Mouse (Mus musculus): Measurements from ENCODE around the gene Gm10309. TPM values are rescaled to one million over a fixed set of nuclear protein-coding genes. Genes with fewer than 3 reads are reported as not detected.

The Gm10309 gene
- total RNA-seq, 2 experiments from 2014 or later, result not detected

- TF ChIP-seq CTCF (conservative IDR thresholded peaks at IDR 0.05), result no peak
- no peak for DNase-seq (ENCODE audit: low spot score in 2 of 2)
- H3K27ac ChIP-seq, result no peak overlapping the region
- no peak overlapping the region for H3K4me3 ChIP-seq
Measured at GRCm38 (mm10) chr17:86527298-86527697, 22.3 kb upstream of the Gm10309 start.

DNA sequence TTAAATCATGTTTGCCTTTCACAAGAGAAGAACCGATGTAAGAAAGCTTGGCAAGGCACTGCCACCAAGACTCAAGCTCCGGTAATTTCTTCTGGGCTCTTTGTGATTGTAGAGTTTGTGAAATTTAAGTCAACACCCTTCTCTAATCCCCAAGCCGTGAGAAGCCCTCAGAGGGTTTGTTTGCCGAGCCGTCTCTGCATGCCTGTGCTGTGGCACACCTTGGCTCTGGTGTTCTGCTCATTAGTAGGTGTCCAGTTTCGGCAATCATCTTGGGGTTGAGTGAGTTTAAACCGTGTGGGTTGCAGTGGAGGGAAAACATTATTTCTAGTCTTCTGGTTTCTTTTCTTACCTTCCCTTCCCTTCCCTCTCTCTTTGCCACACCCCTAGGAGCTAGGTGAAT lies 21.0 kb upstream of the Gm10309 start:
- no peak overlapping the region for H3K27ac ChIP-seq
- no peak for DNase-seq (ENCODE audit: low spot score in 2 of 2)
- H3K4me3 ChIP-seq, result no peak overlapping the region
- no peak for TF ChIP-seq CTCF (conservative IDR thresholded peaks at IDR 0.05)

DNA sequence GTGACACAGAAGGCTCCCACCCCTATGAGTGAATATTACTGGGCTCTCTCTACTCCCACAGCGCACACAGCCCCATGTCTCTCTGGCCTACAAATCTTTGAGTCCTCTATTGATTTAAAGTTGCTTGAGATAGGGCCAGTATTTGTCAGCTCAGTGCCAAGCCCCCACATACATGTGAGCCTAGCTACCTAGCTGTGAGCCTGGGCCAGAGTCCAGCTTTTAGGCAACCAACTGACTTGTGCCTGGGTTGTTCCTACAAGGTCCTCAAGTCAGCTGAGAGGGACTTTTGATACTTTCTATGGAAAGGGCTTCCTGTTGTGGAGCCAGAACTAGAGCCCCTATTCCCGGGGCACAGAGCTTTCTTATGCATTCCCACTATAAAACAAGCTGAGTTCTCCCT lies 20.0 kb upstream of the Gm10309 start:
- H3K27ac ChIP-seq, result no peak overlapping the region
- TF ChIP-seq CTCF (conservative IDR thresholded peaks at IDR 0.05), result no peak
- H3K4me3 ChIP-seq, result no peak overlapping the region
- no peak for DNase-seq (ENCODE audit: low spot score in 2 of 2)

GRCm38 (mm10) chr17:86523843-86524242 lies 18.8 kb upstream of the Gm10309 start:
- no peak for DNase-seq (ENCODE audit: low spot score in 2 of 2)
- H3K27ac ChIP-seq, result no peak overlapping the region
- no peak overlapping the region for H3K4me3 ChIP-seq
- TF ChIP-seq CTCF (conservative IDR thresholded peaks at IDR 0.05), result no peak

DNA sequence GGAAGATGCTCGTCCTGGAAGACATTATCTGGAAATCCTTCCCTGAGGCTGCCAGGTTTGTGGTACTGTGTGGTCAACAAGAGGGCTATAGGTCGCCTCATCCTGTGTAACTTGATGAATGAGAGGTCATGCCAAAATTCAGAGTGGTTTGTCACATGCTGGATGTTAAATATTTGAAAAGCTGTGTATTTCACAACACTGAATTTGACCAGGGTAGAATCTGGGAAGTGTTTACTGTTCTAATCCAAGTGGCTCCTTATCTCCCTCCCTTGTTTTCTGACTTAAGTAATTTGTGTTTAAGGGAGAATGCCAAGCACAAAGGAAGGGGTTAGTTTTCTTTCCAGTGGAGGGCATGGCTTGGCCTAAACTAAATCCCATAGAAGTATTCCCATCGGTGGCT lies 18.3 kb upstream of the Gm10309 start:
- no peak for DNase-seq (ENCODE audit: low spot score in 2 of 2)
- no peak for TF ChIP-seq CTCF (conservative IDR thresholded peaks at IDR 0.05)
- H3K27ac ChIP-seq, result no peak overlapping the region
- no peak overlapping the region for H3K4me3 ChIP-seq

DNA sequence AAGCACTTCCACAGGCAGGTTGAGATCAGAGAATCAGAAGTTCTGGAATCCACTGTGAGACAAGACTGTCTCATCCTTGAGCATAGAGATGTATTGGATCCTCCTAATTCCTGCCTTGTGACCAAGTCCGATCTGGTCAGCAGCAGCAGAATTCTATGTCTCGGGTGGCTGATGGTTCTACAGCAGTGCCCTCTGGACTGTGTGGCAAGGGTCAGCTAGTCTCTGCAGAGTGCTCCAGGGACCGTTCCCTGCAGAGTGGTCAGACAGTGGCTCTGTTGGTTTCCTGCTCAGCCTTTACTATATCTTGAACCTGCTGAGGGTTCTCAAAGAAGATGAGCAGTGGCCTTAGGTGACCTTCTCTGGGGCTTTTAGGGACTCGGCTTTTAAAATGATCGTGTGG lies 17.6 kb upstream of the Gm10309 start:
- DNase-seq (ENCODE audit: low spot score in 2 of 2), result no peak
- Histone ChIP-seq H3K27ac (no peak overlapping the region), H3K4me3 (no peak overlapping the region)
- TF ChIP-seq CTCF (conservative IDR thresholded peaks at IDR 0.05), result no peak

- no peak for DNase-seq (ENCODE audit: low spot score in 2 of 2)
- Histone ChIP-seq H3K27ac (no peak overlapping the region), H3K4me3 (no peak overlapping the region)
- TF ChIP-seq CTCF (conservative IDR thresholded peaks at IDR 0.05), result no peak
Measured at GRCm38 (mm10) chr17:86521252-86521651, 16.2 kb upstream of the Gm10309 start.

- peak; percentile 57 for TF ChIP-seq CTCF (conservative IDR thresholded peaks at IDR 0.05)
Measured at GRCm38 (mm10) chr17:86518604-86519003, 13.6 kb upstream of the Gm10309 start.

GRCm38 (mm10) chr17:86516630-86517029 lies 11.6 kb upstream of the Gm10309 start:
- TF ChIP-seq CTCF (conservative IDR thresholded peaks at IDR 0.05), result no peak

More at GRCm38 (mm10) chr17:86518604-86519003, 13.6 kb upstream of the Gm10309 start:
- H3K27ac ChIP-seq, result no peak overlapping the region
- no peak overlapping the region for H3K4me3 ChIP-seq
- DNase-seq (ENCODE audit: low spot score in 2 of 2), result no peak

DNA sequence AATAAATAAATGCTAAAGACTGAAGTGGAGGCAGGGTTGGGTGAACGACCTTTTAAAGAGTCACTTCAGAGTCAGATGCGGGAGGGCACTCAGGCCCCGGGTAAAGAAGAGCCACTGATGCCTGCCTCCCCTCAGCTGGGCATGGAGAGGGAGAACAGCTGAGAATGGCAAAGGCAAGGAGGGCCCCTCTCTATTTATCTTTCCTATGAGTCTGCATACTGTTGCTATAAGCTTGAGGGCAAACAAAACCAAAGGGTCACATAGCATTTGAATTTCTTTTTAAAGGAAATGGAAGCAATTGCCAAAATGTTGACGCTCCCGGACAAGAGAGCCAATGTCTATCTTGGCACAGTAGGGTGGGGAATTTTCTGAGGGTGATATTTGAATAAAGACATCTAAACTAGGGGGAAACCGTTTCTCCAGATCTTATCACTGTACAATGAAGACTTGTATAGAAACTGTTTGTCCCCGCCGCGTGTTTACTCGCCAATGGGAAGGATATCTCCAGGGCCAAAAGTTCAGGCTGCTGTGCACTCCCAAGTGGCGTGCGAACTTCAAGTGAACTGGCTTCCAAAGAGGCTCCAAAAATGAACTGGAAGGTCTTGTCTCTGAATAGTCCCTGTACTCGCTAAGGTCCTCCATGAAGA lies 10.1 kb upstream of the Gm10309 start:
- Histone ChIP-seq H3K4me3 (no peak overlapping the region), H3K27ac (no peak overlapping the region)
- TF ChIP-seq CTCF (conservative IDR thresholded peaks at IDR 0.05), result no peak
- no peak for DNase-seq (ENCODE audit: low spot score in 2 of 2)

More at GRCm38 (mm10) chr17:86516630-86517029, 11.6 kb upstream of the Gm10309 start:
- Histone ChIP-seq H3K4me3 (no peak overlapping the region), H3K27ac (0 out of 2 replicates have a peak overlapping the region, but pooled peaks have one; percentile 14)
- no peak for DNase-seq (ENCODE audit: low spot score in 2 of 2)

- TF ChIP-seq CTCF (conservative IDR thresholded peaks at IDR 0.05), result no peak
- Histone ChIP-seq H3K27ac (peak overlapping the region; percentile 7; the same call in 1 of the 2 replicates), H3K4me3 (no peak overlapping the region)
- no peak for DNase-seq (ENCODE audit: low spot score in 2 of 2)
Measured at GRCm38 (mm10) chr17:86509871-86510270, 4.8 kb upstream of the Gm10309 start.

GRCm38 (mm10) chr17:86508212-86508490 lies 3.1 kb upstream of the Gm10309 start:
- Histone ChIP-seq H3K27ac (no peak overlapping the region), H3K4me3 (no peak overlapping the region)
- TF ChIP-seq CTCF (conservative IDR thresholded peaks at IDR 0.05), result no peak
- DNase-seq (ENCODE audit: low spot score in 2 of 2), result no peak

- Histone ChIP-seq H3K27ac (peak overlapping the region; percentile 67), H3K4me3 (no peak overlapping the region)
- TF ChIP-seq CTCF (conservative IDR thresholded peaks at IDR 0.05), result no peak
- no peak for DNase-seq (ENCODE audit: low spot score in 2 of 2)
Measured at GRCm38 (mm10) chr17:86507342-86508211, 2.5 kb upstream of the Gm10309 start.

GRCm38 (mm10) chr17:86506881-86507280 lies 1.8 kb upstream of the Gm10309 start:
- DNase-seq (ENCODE audit: low spot score in 2 of 2), result no peak
- H3K4me3 ChIP-seq, result no peak overlapping the region
- H3K27ac ChIP-seq, result peak overlapping the region; percentile 67
- TF ChIP-seq CTCF (conservative IDR thresholded peaks at IDR 0.05), result no peak

Measured in layer of hippocampus, adult 2 months (tissue).